Mouse (Mus musculus): ENCODE measurements around the gene Arrdc4.

The Arrdc4 gene

DNA sequence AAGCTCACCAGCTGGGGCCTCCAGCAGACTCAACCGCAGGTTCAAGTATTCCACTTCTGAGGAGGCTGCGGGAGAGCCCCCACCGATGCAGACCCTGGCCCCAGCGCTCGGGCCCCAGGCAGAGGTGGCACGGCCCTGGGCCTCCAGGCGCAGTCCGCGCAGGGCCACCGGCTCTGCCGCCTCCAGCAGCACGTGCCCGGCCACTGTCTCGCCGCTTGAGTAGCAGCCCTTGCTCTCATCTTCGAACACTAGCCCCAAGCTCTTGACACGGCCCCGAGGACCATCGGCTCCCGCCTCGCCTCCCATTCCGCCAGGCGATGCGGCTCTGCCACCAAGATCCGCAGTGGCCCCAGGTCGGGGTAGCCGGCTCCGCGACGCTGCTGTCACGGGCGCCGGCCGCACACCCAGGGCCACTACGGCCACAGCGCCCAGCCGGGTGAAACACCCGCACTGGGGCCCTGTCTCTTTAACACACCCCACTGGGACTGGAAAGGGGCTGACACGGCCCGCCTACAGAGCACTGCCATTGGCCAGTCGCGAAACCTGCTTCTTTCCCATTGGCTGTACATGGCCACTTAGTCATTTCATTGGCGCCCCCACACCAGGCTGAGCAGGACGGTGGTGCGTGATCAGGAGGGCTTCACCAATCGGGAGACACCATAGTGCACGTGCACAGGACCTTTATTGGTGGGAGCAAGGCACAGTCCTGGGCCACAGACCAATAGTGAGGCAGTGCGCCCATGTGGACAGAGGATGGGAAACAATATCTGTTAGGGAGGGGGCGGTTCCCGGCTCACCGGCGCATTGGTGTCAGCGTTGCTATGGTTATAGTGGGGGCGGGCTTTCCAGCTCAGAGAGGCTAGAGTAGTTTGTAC lies at the start of gene Arrdc4:
Gene Arrdc4 (minus strand): TSS at position 481 of the 875 bp plus-strand sequence.
- DNase-seq (ENCODE audit: low read depth, low spot score), result peak; percentile 99

DNA sequence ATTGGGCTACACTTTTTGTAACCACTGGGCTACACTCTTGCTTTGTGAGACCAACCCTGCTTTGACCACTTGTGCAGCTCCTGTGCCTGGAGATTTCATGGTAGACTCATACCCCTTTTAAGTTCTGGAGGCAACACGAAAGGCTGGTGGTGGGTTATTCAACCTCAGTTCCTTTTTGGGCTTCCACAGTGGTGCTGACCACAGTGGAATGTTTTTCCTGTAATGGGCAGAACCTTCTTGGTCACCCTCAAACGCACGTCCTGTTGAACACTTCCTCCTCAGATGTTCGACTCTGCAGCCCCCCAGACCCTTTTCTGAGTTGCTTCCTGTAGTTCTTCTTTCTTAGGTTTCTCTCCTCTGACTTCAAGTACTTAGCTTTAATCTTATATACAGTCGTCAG lies 46.5 kb upstream of the Arrdc4 start:
- DNase-seq (ENCODE audit: low read depth, low spot score), result no peak

DNA sequence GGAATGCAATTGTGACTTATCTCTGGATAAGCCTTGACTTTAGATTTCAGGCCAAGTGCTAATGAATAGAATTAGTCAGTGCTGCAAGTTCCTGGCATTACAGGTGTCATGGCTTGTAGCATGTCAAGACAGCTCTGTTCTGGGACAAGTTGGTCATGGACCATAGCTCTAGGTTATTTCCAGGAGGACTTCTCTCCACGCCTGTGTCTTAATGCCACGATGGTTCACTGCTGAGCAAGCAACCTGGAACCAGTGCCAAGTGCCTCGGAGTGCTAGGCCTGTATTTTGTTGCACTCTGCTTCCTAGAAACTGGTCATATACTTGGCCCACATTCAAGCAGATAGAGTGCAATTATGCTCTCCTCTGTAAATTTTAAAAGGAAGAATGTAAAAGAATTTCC lies 39.7 kb upstream of the Arrdc4 start:
- DNase-seq (ENCODE audit: low read depth, low spot score), result no peak

DNA sequence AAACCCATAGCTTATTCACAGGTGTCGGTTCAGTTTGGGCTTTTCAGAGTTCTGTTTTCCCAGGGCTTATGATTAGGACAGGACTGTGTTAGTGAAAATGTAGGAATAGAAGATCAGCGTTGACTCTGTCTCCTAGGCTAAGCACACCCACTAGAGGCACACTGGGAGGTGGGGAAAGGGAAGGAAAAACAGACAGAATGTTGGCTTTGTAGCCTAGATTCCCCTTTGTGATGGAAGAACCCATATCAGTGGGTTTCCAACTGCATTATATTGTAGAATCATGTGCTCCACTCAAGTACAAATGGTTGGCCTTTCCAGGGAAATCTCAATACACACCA lies 22.7 kb upstream of the Arrdc4 start:
- no peak for DNase-seq (ENCODE audit: low read depth, low spot score)

DNA sequence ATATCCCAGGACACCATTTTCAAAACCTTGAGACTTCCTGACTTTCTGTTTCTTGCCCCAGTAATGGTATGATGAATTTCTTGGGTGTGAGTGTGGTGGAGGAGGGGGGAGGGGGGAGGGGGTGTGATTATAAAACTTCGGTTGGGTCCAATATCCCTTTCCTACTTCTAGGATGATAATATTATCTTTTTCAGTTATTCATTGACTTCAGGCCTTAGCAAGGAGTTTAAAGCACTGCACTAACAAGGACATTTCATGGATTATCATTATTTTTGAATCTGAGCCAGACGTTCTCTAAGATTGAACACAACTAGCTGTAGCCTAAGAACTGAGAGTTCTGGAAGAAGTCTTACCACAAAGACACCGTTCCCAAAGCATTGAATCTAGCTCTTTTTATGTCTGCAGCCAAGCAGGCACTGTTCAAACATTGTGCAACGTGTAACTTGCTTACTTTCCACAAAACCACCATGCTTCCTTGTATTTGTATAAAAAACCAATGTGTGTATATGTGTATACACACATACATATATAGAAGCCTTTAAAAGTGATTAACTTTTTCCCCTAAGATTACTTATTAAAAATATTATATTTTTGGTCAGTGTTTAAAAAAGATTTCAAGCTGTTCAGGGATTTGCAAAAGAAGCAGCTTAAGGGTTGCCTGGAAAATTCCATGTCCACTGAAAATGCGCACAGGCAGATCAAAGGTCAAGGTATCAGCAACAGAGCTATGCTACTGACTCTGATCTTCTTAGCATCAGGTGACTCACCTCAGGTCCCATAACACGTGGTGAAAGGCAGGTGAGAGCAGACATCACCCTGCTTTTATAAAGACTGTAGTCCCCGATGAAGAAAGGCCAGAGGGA lies 22.1 kb upstream of the Arrdc4 start:
- DNase-seq (ENCODE audit: low read depth, low spot score), result no peak

DNA sequence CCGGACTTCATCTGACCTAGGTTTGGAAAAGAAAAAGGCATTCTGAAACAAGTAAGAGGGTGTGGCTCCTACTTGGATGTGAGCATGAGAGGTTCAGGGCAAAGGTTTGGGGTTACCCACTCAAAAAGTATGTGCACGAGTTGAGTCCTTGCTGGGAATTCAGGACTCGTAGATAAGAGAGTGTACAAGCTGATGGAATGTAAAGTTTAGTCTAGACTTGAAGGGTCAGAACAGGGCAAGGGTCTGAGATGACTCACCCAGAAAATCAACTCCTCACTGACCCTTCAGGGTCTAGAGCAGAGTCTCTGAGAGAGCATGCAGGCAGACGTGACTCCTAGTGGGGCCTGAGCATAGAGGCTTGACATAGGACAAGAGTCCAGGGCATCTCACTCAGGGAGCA lies 16.9 kb upstream of the Arrdc4 start:
- DNase-seq (ENCODE audit: low read depth, low spot score), result no peak

DNA sequence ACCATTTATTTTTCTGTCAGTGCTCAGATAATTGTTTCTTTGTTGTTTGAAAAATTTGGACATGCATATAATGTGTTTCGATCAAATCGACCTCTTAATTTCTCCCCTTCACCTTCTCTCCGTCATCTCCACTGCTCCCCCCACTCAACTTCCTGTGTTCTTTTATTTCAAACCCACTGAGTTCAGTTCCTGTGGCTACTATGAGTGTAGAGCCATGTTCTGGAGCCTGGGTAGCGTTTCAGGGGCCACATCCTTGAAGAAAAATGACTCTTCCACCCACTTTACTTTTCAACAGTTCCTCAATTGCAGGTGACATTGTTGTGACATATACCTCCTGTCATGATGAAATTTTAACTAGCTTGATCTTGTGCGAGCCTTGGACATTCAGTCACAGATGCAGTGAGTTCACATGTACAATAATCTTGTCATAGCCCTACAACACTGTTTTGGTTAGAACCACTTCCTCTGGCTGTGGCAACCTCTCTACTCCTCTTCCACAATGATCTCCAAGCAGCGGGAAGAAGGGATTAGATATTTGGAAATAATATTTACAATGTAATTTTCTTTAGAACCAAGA lies 10.2 kb upstream of the Arrdc4 start:
- no peak for DNase-seq (ENCODE audit: low read depth, low spot score)

DNA sequence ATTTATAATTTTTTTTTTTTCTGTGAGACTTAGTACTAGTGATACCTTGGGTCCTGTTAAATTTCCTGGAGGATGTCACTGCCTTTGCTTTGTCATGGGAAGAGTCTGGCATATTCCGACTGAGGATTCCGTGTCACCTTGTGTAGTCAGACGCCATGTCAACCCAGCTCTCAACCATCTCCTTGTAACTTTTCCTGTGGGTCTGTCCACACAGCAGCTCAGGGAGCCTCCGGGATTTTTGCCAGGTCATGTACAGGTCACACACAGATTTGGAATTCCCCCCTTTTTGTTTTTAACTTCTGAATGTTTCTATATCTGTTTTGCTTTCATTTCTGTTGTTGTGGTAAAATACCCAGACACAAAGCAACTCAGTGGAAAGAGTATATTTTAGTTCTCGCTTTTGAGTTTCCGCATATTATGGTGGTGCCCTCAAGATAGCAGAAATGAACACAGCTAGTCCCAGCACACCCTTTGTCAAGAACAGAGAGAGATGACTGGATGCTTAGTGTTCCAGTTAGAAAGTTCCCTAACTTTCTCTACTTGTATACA lies 7.7 kb upstream of the Arrdc4 start:
- DNase-seq (ENCODE audit: low read depth, low spot score), result no peak

DNA sequence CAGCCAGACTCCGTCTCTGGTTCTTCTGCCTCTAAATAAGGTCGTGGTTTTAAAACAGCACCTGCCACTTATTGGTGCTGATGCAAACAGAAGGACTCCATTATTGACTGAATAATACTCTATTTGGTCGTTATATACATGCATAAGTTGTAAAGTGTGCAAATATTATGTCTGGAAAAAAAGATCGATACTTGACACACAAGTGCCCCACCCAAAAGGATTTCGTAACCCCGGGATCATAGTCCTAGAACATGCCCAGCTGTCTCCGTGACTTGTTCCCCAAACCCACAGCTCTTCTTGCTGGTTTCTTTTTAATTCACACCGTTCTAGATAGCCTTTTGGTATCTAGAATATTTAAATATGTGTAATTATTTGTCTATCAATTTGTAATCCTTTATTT lies 878 bp upstream of the Arrdc4 start:
- DNase-seq (ENCODE audit: low read depth, low spot score), result peak; percentile 14

DNA sequence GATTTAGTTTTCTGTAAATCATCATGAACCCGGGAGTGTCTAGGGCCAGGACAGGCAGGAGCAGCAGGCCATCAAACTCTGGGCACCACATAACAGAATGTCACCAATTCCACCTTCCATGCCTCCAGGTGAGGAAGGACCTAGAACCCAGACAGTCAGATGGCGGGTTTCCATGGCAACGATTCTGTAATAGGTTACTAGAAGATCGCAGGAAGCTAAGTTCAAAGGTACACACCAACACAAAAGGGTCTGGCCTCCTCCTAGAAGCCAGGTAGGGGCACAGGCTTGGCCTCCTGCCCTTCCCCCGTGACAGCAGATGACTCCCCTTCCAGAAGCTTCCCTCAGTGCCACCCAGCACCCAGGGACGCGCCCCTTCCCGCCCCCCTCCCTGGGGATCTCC lies 680 bp downstream of the Arrdc4 start:
- peak; percentile 23 for DNase-seq (ENCODE audit: low read depth, low spot score)

DNA sequence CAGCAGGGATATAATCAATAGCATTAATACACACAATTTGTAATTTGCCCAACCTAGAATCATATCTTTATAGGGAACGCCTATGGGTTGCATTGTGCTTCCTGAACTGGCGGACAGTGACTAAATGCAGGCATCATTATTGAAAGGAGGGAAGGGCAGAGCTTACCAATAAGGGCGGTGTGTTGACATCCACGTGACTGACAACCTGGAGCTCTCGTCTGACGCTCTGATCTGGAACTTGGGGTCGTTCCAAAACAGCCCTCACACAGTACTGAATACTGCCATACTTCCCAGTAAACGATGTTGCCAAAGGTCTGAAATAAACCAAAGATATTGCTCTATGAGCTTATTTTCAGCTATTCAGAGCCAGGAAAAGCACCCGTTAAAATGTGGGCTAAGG lies 4.4 kb downstream of the Arrdc4 start:
- no peak for DNase-seq (ENCODE audit: low read depth, low spot score)

DNA sequence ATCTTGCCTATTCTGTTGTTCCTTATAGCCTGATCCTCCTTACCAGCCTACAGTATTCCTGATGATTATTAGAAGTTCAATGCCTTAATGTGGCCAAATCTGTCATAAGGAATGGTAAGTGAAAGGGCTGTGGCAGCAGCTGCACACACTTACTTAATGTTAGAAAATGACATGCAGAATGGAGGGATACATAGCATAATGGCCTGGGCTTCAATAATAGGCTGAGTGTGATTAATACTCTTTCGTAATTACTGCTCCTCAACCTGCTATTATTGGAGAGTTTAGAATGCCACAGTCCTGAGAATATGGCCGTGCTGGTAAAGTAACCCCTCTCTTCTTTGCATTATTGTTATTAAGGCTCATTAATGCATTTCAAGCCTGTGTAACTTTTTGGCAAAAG lies 4.8 kb downstream of the Arrdc4 start:
- no peak for DNase-seq (ENCODE audit: low read depth, low spot score)

DNA sequence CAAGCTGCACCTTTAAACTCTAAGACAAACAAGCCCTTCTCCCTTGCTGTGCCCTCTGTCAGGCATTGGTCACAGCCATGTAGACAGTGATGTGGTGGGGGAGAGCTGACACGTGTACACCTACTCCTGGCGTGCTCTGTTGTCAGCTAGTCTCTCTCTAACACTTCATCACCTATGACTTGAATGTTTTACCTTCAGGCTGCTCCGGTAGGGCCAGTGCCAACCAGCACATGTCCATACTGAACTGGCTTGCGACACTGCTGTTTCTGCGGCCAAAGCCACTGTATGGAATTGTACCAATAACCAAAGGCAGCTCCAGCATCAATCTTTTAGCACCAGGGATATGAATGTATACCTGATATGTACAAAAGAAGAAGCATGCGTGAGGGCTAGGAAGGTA lies 8.3 kb downstream of the Arrdc4 start:
- DNase-seq (ENCODE audit: low read depth, low spot score), result no peak

DNA sequence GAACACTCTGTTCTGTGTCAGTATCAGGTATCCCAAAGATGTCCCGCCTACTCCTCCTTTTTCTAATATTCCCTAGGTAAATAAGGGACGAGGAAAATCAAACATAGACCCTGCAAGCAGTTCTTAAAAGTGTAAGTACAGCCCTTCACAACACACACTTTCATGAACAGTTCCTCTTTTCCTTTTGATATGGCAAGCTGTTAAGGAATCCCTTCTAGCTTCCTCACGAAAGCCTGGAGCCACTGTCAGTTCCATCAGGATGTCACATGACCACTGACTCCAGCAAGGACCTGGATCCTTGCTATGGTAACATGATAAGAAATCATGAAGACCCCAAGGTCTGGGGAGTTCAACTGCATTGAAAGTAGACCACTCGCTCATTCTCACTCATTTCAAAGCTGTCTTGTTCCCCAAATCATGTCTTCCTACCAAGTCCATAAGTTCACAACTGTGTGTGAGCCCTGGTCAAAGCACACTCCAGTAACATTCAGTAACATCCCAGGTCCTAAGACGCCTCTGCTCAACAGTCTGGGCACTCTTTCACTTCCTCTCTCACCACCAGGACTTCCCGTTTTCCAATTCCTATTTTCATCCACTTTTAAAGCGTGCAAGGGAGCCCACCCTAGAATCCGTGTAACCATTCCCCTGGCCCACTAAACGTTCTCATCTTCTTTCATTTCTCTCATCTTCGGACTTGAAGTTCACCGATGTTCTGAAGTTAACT lies 10.2 kb downstream of the Arrdc4 start:
- DNase-seq (ENCODE audit: low read depth, low spot score), result no peak

DNA sequence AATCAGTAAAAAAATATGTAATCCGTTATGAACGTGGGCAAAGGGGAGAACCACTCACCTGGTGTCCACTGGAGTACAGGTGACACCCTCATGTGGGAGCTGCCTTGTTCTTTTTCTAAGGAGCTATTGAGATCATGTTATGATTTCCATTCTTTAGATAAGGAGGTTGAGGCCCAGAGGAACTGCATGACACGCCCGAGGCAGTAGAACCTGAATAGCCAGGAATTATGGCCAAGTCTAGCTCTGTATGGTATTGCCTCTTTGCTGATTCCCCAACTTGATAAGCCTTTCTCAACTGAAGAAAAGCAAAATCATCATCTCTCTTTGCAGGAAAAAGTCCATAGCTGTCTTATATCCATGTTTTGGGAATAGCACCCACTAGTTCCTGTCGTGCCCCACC lies 22.7 kb downstream of the Arrdc4 start:
- DNase-seq (ENCODE audit: low read depth, low spot score), result no peak

DNA sequence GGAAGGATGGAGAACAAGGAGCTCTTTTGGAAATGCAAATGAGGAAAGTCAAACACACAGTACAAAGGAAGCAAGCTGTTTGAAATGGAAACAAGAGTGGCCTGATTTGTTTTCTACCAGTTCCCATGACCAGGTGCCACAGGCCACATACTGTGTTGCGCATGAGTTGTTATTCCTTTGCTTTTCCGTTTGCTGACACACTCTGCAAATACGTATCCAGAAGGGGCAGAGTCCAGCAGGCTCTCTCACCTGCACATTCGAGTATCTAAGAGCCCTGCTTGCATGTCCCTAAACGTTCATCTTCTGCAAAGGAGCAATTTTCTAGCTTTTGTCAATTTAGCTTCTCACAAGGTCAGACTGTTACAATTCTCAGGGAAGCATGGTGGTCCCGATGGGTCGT lies 24.3 kb downstream of the Arrdc4 start:
- DNase-seq (ENCODE audit: low read depth, low spot score), result no peak

DNA sequence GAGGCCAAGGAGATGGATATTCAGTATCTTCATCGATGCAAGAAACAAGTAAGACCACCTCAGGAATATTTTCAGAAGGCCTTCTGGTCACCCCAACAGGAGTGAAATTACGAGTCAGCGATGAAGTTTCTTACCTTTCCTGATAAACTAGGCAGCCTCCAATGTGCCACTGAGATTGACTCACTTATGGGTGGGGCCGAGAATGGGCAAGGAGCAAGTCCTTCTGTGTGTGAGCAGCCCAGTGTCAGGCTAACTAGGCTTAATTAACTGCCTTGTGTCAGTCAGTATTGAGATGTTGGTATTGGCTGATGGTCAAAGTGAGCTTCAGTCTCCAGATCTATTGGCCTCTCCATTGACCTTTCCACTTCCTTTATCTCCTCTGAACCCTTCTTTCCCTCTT lies 27.5 kb downstream of the Arrdc4 start:
- no peak for DNase-seq (ENCODE audit: low read depth, low spot score)

DNA sequence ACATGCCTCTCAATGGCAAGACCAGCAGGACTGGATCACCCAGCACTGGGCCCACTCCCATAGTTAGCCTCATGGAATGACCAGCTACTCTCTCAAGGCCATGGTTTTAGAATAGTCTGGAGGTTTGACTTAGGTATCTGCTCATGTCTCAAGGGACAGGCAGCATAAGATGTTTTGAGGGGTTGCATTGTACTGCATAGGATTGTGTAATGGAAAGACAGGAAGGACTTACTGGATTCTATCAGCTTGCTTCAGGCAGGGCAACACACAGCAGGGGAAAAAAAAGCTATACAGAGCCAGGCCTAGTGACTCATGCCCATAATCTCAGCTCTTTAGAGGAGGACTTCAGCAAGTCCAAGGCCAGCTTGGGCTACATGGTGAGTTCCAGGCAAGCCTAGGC lies 31.1 kb downstream of the Arrdc4 start:
- DNase-seq (ENCODE audit: low read depth, low spot score), result no peak

DNA sequence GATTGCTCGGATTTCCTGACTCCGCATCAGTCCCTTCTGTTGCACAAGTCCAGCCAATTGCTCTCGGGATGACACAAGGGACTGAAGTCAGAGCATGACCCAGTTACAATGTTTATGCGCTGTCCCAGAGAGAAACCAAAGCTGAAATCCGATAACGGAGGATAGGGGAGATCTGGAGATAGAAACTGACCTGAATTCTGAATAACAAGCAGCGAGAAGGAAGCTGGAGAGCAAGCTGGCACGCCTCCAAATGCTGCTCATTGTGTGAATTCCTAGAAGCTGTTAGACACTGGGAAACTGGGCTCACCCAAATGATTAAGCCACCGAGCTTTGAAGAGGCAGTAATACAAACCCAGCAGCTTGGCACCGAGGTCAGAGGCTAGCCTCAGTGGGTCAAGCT lies 31.5 kb downstream of the Arrdc4 start:
- peak; percentile 50 for DNase-seq (ENCODE audit: low read depth, low spot score)

DNA sequence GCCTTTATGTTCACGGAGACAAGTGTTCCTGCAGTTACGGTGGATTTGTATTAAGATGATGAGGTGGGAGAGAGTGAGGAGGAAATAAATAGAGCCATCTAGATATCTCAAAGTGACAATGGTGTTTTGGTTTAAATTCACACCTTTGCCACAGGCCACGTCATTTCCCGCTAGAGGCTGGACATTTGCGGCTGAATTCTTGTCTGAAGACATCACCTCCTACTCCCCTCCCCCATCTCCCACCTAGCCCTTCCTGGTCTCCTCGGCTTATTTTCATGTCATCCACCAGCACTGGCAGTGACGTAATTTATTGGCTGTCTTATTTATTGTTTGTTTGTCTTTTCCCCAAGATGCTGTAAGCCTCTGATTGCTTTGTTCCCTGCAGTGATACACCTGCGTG lies 32.1 kb downstream of the Arrdc4 start:
- DNase-seq (ENCODE audit: low read depth, low spot score), result no peak

DNA sequence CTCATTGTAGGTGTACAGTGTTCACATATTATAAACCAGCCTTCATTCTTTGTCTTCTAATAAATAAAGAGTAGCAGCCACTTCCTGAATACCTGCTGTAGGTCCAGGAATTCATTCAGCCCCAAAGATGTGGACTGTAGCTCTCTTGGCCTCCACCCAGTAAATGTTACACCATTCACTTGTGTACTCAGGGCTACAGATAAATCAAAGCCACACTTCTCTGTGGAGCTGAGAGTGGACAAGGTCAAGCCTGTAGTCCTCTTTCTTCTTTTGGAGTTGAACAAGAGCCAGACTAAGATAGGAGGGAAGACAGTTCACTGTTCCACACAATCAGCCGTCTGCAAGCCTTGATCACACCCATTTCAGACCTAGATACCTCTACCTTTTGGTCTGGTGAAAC lies 36.1 kb downstream of the Arrdc4 start:
- no peak for DNase-seq (ENCODE audit: low read depth, low spot score)

DNA sequence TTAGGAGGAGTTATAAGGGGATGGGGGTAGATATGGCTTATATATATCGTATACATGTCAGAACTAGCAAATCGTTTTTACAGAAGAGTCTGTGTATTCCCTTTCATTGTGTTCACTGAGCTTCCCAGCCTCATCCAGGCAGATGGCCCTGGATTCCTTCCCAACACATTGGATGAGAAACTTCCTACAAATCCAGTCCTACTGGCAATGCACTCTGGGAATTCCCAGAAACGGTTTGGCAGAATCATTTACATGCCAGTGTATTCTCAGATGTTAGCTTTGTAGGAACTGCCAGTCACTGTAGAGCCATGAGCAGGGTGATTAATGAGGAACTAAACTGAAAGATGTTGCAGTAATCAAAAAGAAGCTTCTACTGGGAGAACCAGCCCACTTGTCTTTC lies 36.6 kb downstream of the Arrdc4 start:
- DNase-seq (ENCODE audit: low read depth, low spot score), result no peak

All from skeletal muscle tissue, adult 2 months (tissue).